Mouse (Mus musculus): ENCODE results near the gene Tmem175.

DNA sequence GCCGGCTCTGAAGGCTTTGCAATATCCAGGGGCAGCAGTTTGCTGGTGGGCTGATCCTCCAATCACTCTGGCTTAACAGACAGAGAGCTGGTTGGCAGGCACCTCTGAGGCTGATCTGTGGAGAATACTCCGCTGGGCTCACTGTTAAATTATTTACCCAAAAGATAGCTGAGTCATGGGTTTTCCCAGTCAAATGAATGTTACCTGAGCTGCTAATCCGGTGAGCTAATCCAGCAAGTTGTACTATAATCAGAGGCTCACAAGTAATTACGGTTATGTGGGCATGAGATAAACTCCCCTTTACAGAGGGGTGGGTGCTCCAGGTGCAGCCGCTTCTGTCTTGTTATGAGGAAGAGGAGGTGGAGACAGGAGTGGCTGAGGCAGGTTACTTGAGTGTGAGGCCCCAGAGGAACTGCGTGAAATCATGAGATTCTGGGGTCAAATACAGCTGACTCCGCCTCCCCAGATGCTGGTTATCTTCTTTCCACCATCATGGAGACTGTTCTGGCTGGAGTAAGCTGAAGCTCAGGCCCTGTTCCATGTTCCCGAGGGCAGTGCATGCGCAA, 45.8 kb downstream of the Tmem175 start, which contains the start of gene Slc26a1:
- no peak for TF ChIP-seq CTCF (IDR thresholded peaks at IDR 0.05; ENCODE audit: extremely low read depth, insufficient read depth, insufficient read length, insufficient replicate concordance)
- no peak for TF ChIP-seq POLR2A (IDR thresholded peaks at IDR 0.05; ENCODE audit: low read depth, low read length)

All from spleen, adult 2 months (tissue).